Mouse (Mus musculus) heart, adult 8-10 months (tissue): ENCODE results near the gene Ocrl. TPM values are rescaled to one million over a fixed set of nuclear protein-coding genes. Genes with fewer than 3 reads are reported as not detected.

Source experiments
- DNase-seq: peaks from one replicate; pipeline ENCODE4 v3.0.0; 2022; ENCODE audit warnings: low spot score
- total RNA-seq, 4 experiments: library from RNA; stranded (reverse); gene quantifications; 2 replicates each; pipeline ENCODE4 v1.2.4; 2022

Gene Ocrl
- 10 to 100 TPM in 2 of 4 experiments, 1 to 10 TPM in 2; 8.5 to 12.9 (median 10.3) TPM for total RNA-seq

GRCm38 (mm10) chrX:47912306-47912792 lies at the start of gene Ocrl:
Gene Ocrl, plus strand, starts transcription at chrX:47912387.
- DNase-seq, result peak; percentile 51

GRCm38 (mm10) chrX:47880052-47880451 lies 32.1 kb upstream of the Ocrl start:
- peak; percentile 3 for DNase-seq

- DNase-seq, result no peak
Measured at GRCm38 (mm10) chrX:47882813-47883212, 29.4 kb upstream of the Ocrl start.

GRCm38 (mm10) chrX:47887401-47887800 lies 24.8 kb upstream of the Ocrl start:
- DNase-seq, result no peak

GRCm38 (mm10) chrX:47891243-47891906 lies 20.8 kb upstream of the Ocrl start:
- no peak for DNase-seq

GRCm38 (mm10) chrX:47891907-47892430 lies 20.2 kb upstream of the Ocrl start:
- no peak for DNase-seq

- no peak for DNase-seq
Measured at GRCm38 (mm10) chrX:47892431-47893024, 19.7 kb upstream of the Ocrl start, which contains the start of gene Smarca1. Gene Smarca1, minus strand, starts transcription at chrX:47892974.

GRCm38 (mm10) chrX:47912904-47913542 lies 836 bp downstream of the Ocrl start:
- no peak for DNase-seq

- DNase-seq, result no peak
Measured at GRCm38 (mm10) chrX:47913543-47913938, 1.4 kb downstream of the Ocrl start.

GRCm38 (mm10) chrX:47916831-47917230 lies 4.6 kb downstream of the Ocrl start:
- DNase-seq, result no peak

- no peak for DNase-seq
Measured at GRCm38 (mm10) chrX:47920541-47920940, 8.4 kb downstream of the Ocrl start.

- DNase-seq, result no peak
Measured at GRCm38 (mm10) chrX:47927981-47928380, 15.8 kb downstream of the Ocrl start.

GRCm38 (mm10) chrX:47930449-47930848 lies 18.3 kb downstream of the Ocrl start:
- no peak for DNase-seq

GRCm38 (mm10) chrX:47934352-47934751 lies 22.2 kb downstream of the Ocrl start:
- DNase-seq, result no peak

- DNase-seq, result no peak
Measured at GRCm38 (mm10) chrX:47936885-47937284, 24.7 kb downstream of the Ocrl start.

- no peak for DNase-seq
Measured at GRCm38 (mm10) chrX:47937740-47938139, 25.6 kb downstream of the Ocrl start.

- no peak for DNase-seq
Measured at GRCm38 (mm10) chrX:47949729-47950128, 37.5 kb downstream of the Ocrl start.

- no peak for DNase-seq
Measured at GRCm38 (mm10) chrX:47962579-47962978, 50.4 kb downstream of the Ocrl start.

- no peak for DNase-seq
Measured at GRCm38 (mm10) chrX:47970371-47970770, 58.2 kb downstream of the Ocrl start.

- no peak for DNase-seq
Measured at GRCm38 (mm10) chrX:47970864-47971263, 58.7 kb downstream of the Ocrl start.

- no peak for DNase-seq
Measured at GRCm38 (mm10) chrX:47971366-47972128, 59.4 kb downstream of the Ocrl start.

GRCm38 (mm10) chrX:47976551-47976950 lies 64.4 kb downstream of the Ocrl start:
- DNase-seq, result peak; percentile 29
